Mouse (Mus musculus) heart, adult 11 months (tissue): ENCODE results near the gene Gh.
"Not testable (repeated sequence)": the region's sequence is repeated elsewhere in the genome, so short reads cannot be mapped to it uniquely, and the experiment has no call there.

Source experiments
- DNase-seq: peaks from one replicate; pipeline ENCODE4 v3.0.0; 2022

Gene Gh

GRCm38 (mm10) chr11:106301765-106302164, at the start of gene Gh:
Gene Gh (minus strand): TSS chr11:106301865.
- no peak for DNase-seq

- peak; percentile 85 for DNase-seq
These were observed 49.6 kb upstream of the Gh start for GRCm38 (mm10) chr11:106351253-106351652.

GRCm38 (mm10) chr11:106350853-106351252, 49.2 kb upstream of the Gh start:
- DNase-seq: peak; percentile 89

GRCm38 (mm10) chr11:106349772-106350171, 48.1 kb upstream of the Gh start:
- no peak for DNase-seq

GRCm38 (mm10) chr11:106344910-106345309, 43.2 kb upstream of the Gh start:
- no peak for DNase-seq

GRCm38 (mm10) chr11:106340990-106341520, 39.4 kb upstream of the Gh start:
- DNase-seq: no peak

- not testable (repeated sequence) for DNase-seq
These were observed 37.7 kb upstream of the Gh start for GRCm38 (mm10) chr11:106339323-106339722.

- no peak for DNase-seq
These were observed 37.2 kb upstream of the Gh start for GRCm38 (mm10) chr11:106338870-106339269.

GRCm38 (mm10) chr11:106338029-106338428, 36.4 kb upstream of the Gh start:
- DNase-seq: no peak

GRCm38 (mm10) chr11:106334066-106334465, 32.4 kb upstream of the Gh start:
- no peak for DNase-seq

GRCm38 (mm10) chr11:106332458-106332857, 30.8 kb upstream of the Gh start:
- peak; percentile 93 for DNase-seq

GRCm38 (mm10) chr11:106329682-106330081, 28.0 kb upstream of the Gh start:
- peak; percentile 86 for DNase-seq

- DNase-seq: peak; percentile 95
These were observed 27.5 kb upstream of the Gh start for GRCm38 (mm10) chr11:106329128-106329527.

GRCm38 (mm10) chr11:106328521-106328920, 26.9 kb upstream of the Gh start:
- DNase-seq: no peak

- no peak for DNase-seq
These were observed 24.8 kb upstream of the Gh start for GRCm38 (mm10) chr11:106326475-106326874.

- DNase-seq: peak; percentile 94
These were observed 24.0 kb upstream of the Gh start for GRCm38 (mm10) chr11:106325566-106326206.

GRCm38 (mm10) chr11:106324858-106325257, 23.2 kb upstream of the Gh start:
- DNase-seq: no peak

GRCm38 (mm10) chr11:106318406-106319366, 17.0 kb upstream of the Gh start:
- peak; percentile 96 for DNase-seq

GRCm38 (mm10) chr11:106317801-106318200, 16.1 kb upstream of the Gh start:
- no peak for DNase-seq

GRCm38 (mm10) chr11:106316416-106316815, 14.8 kb upstream of the Gh start:
- no peak for DNase-seq

GRCm38 (mm10) chr11:106314333-106314812, 12.7 kb upstream of the Gh start, which contains the start of gene Cd79b:
Gene Cd79b (minus strand): TSS chr11:106314762.
- DNase-seq: peak; percentile 90

- peak; percentile 87 for DNase-seq
These were observed 11.9 kb upstream of the Gh start for GRCm38 (mm10) chr11:106313533-106313932.

- DNase-seq: no peak
These were observed 8.5 kb upstream of the Gh start for GRCm38 (mm10) chr11:106310123-106310522.
